Mouse (Mus musculus): ENCODE measurements around the gene Cfap77. TPM values are rescaled to one million over a fixed set of nuclear protein-coding genes. Genes with fewer than 3 reads are reported as not detected.
A peak's percentile ranks its signal among the peaks of the same experiment; 100 is the strongest.

Gene Cfap77
- polyA plus RNA-seq, 1 experiment from 2014 or later, result 0.18 TPM

DNA sequence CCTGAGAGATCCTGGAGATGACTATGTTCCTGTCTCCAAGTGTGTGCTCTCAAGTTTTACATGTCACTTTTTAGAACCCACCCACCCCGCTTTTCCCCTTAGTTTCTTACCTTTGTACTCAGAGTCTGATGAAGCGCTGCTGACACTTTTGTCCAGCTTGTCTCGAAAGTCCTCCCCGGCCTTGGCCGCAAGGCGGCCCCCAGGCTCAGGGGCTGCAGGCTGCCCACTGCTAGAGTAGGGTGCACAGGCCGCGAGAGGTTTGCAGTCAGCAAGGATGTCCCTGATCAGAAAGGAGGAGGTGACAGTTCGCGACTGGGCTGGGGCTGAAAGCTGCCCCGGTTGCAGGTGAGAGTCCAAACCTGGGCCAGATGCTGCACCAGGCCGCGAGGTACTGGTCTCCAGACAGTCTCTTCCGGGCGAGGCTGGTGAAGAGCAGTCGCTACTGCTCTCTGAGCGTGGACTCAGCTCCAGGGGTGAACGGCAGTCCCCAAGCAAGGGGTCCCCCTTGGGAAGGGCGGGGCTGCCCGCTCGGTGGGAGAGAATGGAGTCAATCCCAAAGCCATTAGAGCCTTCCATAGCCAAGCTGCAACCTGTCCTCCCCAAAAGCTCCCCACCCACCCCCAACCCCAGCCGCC, 139.6 kb downstream of the Cfap77 start:
- H3K9me3 ChIP-seq (ENCODE audit: control insufficient read depth, low read length), result no peaks in the 10 kb centered on the region
- no peak overlapping the region for H3K4me3 ChIP-seq (ENCODE audit: control insufficient read depth in 1 of 2, insufficient read depth in 1 of 2, low read depth in 1 of 2, low read length in 2 of 2)
- peaks cover 97% of the 10 kb centered on the region for H3K27me3 ChIP-seq (ENCODE audit: control insufficient read depth, insufficient read depth, low read length)
- ATAC-seq (ENCODE audit: insufficient number of reproducible peaks, insufficient read depth, low FRiP score, low read depth), result no peak
- no peak overlapping the region for H3K9ac ChIP-seq (ENCODE audit: low read length)
- H3K36me3 ChIP-seq (ENCODE audit: control insufficient read depth, insufficient read depth, low read length), result no peaks in the 10 kb centered on the region
- no peaks in the 10 kb centered on the region; a peak in 1 of 4 replicates for H3K4me1 ChIP-seq (ENCODE audit: control insufficient read depth in 2 of 2, insufficient read depth in 2 of 2, low read length in 2 of 2)
- no peak overlapping the region for H3K4me2 ChIP-seq (ENCODE audit: low read length)
- WGBS, result 8% methylated on average over 22 of the region's 22 CpGs
- H3K27ac ChIP-seq (replicated peaks in 1 of 2; ENCODE audit: control insufficient read depth in 1 of 2, insufficient read depth in 1 of 2, low read depth in 2 of 2, low read length in 2 of 2), result no peak overlapping the region

GRCm38 (mm10) chr2:28914121-28914520, 140.7 kb downstream of the Cfap77 start:
- ATAC-seq (ENCODE audit: insufficient number of reproducible peaks, insufficient read depth, low FRiP score, low read depth), result no peak
- H3K4me2 ChIP-seq (ENCODE audit: low read length), result no peak overlapping the region
- 12% methylated on average over 2 of the region's 2 CpGs for WGBS

GRCm38 (mm10) chr2:28912961-28913360, 141.9 kb downstream of the Cfap77 start:
- H3K36me3 ChIP-seq (ENCODE audit: control insufficient read depth, insufficient read depth, low read length), result no peaks in the 10 kb centered on the region
- peaks cover 10 to 16% of the 10 kb centered on the region in 2 experiments; a peak in 3 of 4 replicates for H3K4me1 ChIP-seq (ENCODE audit: control insufficient read depth in 2 of 2, insufficient read depth in 2 of 2, low read length in 2 of 2)
- H3K27ac ChIP-seq (replicated peaks in 1 of 2; ENCODE audit: control insufficient read depth in 1 of 2, insufficient read depth in 1 of 2, low read depth in 2 of 2, low read length in 2 of 2), result no peak overlapping the region
- no peak for ATAC-seq (ENCODE audit: insufficient number of reproducible peaks, insufficient read depth, low FRiP score, low read depth)
- no peaks in the 10 kb centered on the region for H3K9me3 ChIP-seq (ENCODE audit: control insufficient read depth, low read length)
- no peak overlapping the region for H3K4me3 ChIP-seq (ENCODE audit: control insufficient read depth in 1 of 2, insufficient read depth in 1 of 2, low read depth in 1 of 2, low read length in 2 of 2)
- H3K9ac ChIP-seq (ENCODE audit: low read length), result no peak overlapping the region
- WGBS, result 3% methylated on average over 4 of the region's 4 CpGs
- H3K27me3 ChIP-seq (ENCODE audit: control insufficient read depth, insufficient read depth, low read length), result peaks cover 98% of the 10 kb centered on the region
- H3K4me2 ChIP-seq (ENCODE audit: low read length), result no peak overlapping the region

More at GRCm38 (mm10) chr2:28914121-28914520, 140.7 kb downstream of the Cfap77 start:
- Histone ChIP-seq H3K4me1 (ENCODE audit: control insufficient read depth in 2 of 2, insufficient read depth in 2 of 2, low read length in 2 of 2) (peaks cover under 1 to 4% of the 10 kb centered on the region in 2 experiments; a peak in 2 of 4 replicates), H3K9me3 (ENCODE audit: control insufficient read depth, low read length) (no peaks in the 10 kb centered on the region), H3K27ac (replicated peaks in 1 of 2; ENCODE audit: control insufficient read depth in 1 of 2, insufficient read depth in 1 of 2, low read depth in 2 of 2, low read length in 2 of 2) (no peak overlapping the region), H3K4me3 (ENCODE audit: control insufficient read depth in 1 of 2, insufficient read depth in 1 of 2, low read depth in 1 of 2, low read length in 2 of 2) (no peak overlapping the region), H3K27me3 (ENCODE audit: control insufficient read depth, insufficient read depth, low read length) (peaks cover 99% of the 10 kb centered on the region), H3K9ac (ENCODE audit: low read length) (no peak overlapping the region), H3K36me3 (ENCODE audit: control insufficient read depth, insufficient read depth, low read length) (no peaks in the 10 kb centered on the region)

- Histone ChIP-seq H3K27ac (replicated peaks in 1 of 2; ENCODE audit: control insufficient read depth in 1 of 2, insufficient read depth in 1 of 2, low read depth in 2 of 2, low read length in 2 of 2) (no peak overlapping the region), H3K27me3 (ENCODE audit: control insufficient read depth, insufficient read depth, low read length) (peaks cover 98% of the 10 kb centered on the region), H3K36me3 (ENCODE audit: control insufficient read depth, insufficient read depth, low read length) (no peaks in the 10 kb centered on the region), H3K4me3 (ENCODE audit: control insufficient read depth in 1 of 2, insufficient read depth in 1 of 2, low read depth in 1 of 2, low read length in 2 of 2) (no peak overlapping the region), H3K4me2 (ENCODE audit: low read length) (no peak overlapping the region), H3K9me3 (ENCODE audit: control insufficient read depth, low read length) (no peaks in the 10 kb centered on the region), H3K9ac (ENCODE audit: low read length) (no peak overlapping the region), H3K4me1 (ENCODE audit: control insufficient read depth in 2 of 2, insufficient read depth in 2 of 2, low read length in 2 of 2) (peaks cover 10 to 18% of the 10 kb centered on the region in 2 experiments; a peak in 3 of 4 replicates)
- WGBS, result 2% methylated on average over 33 of the region's 33 CpGs
- no peak for ATAC-seq (ENCODE audit: insufficient number of reproducible peaks, insufficient read depth, low FRiP score, low read depth)
Observed at GRCm38 (mm10) chr2:28912039-28912700, 142.7 kb downstream of the Cfap77 start.

GRCm38 (mm10) chr2:28911331-28912038, 143.4 kb downstream of the Cfap77 start:
- 1% methylated on average over 44 of the region's 44 CpGs for WGBS
- no peaks in the 10 kb centered on the region for H3K36me3 ChIP-seq (ENCODE audit: control insufficient read depth, insufficient read depth, low read length)
- peaks cover 98% of the 10 kb centered on the region for H3K27me3 ChIP-seq (ENCODE audit: control insufficient read depth, insufficient read depth, low read length)
- H3K4me3 ChIP-seq (ENCODE audit: control insufficient read depth in 1 of 2, insufficient read depth in 1 of 2, low read depth in 1 of 2, low read length in 2 of 2), result no peak overlapping the region
- H3K9ac ChIP-seq (ENCODE audit: low read length), result no peak overlapping the region
- no peak for ATAC-seq (ENCODE audit: insufficient number of reproducible peaks, insufficient read depth, low FRiP score, low read depth)
- no peaks in the 10 kb centered on the region for H3K9me3 ChIP-seq (ENCODE audit: control insufficient read depth, low read length)
- H3K27ac ChIP-seq (replicated peaks in 1 of 2; ENCODE audit: control insufficient read depth in 1 of 2, insufficient read depth in 1 of 2, low read depth in 2 of 2, low read length in 2 of 2), result no peak overlapping the region
- peaks cover 10 to 18% of the 10 kb centered on the region in 2 experiments; a peak in 3 of 4 replicates for H3K4me1 ChIP-seq (ENCODE audit: control insufficient read depth in 2 of 2, insufficient read depth in 2 of 2, low read length in 2 of 2)
- H3K4me2 ChIP-seq (ENCODE audit: low read length), result no peak overlapping the region

- H3K27me3 ChIP-seq (ENCODE audit: control insufficient read depth, insufficient read depth, low read length), result peaks cover 92% of the 10 kb centered on the region
- H3K9me3 ChIP-seq (ENCODE audit: control insufficient read depth, low read length), result no peaks in the 10 kb centered on the region
- 9% methylated on average over 3 of the region's 3 CpGs for WGBS
- H3K36me3 ChIP-seq (ENCODE audit: control insufficient read depth, insufficient read depth, low read length), result peaks cover 2% of the 10 kb centered on the region; the same call in 1 of the 2 replicates
- H3K4me1 ChIP-seq (ENCODE audit: control insufficient read depth in 2 of 2, insufficient read depth in 2 of 2, low read length in 2 of 2), result peaks cover 10 to 18% of the 10 kb centered on the region in 2 experiments; a peak in 3 of 4 replicates
- no peak overlapping the region for H3K27ac ChIP-seq (replicated peaks in 1 of 2; ENCODE audit: control insufficient read depth in 1 of 2, insufficient read depth in 1 of 2, low read depth in 2 of 2, low read length in 2 of 2)
- H3K9ac ChIP-seq (ENCODE audit: low read length), result no peak overlapping the region
- no peak overlapping the region for H3K4me3 ChIP-seq (ENCODE audit: control insufficient read depth in 1 of 2, insufficient read depth in 1 of 2, low read depth in 1 of 2, low read length in 2 of 2)
- ATAC-seq (ENCODE audit: insufficient number of reproducible peaks, insufficient read depth, low FRiP score, low read depth), result no peak
- H3K4me2 ChIP-seq (ENCODE audit: low read length), result no peak overlapping the region
Observed at GRCm38 (mm10) chr2:28910877-28911276, 144.0 kb downstream of the Cfap77 start.

GRCm38 (mm10) chr2:28909818-28910710, 144.8 kb downstream of the Cfap77 start:
- 10% methylated on average over 25 of the region's 25 CpGs for WGBS
- peaks cover 9% of the 10 kb centered on the region for H3K36me3 ChIP-seq (ENCODE audit: control insufficient read depth, insufficient read depth, low read length)
- H3K27me3 ChIP-seq (ENCODE audit: control insufficient read depth, insufficient read depth, low read length), result peaks cover 84% of the 10 kb centered on the region
- ATAC-seq (ENCODE audit: insufficient number of reproducible peaks, insufficient read depth, low FRiP score, low read depth), result no peak
- H3K9ac ChIP-seq (ENCODE audit: low read length), result no peak overlapping the region
- H3K4me2 ChIP-seq (ENCODE audit: low read length), result no peak overlapping the region; the same call in 1 of the 2 replicates
- H3K9me3 ChIP-seq (ENCODE audit: control insufficient read depth, low read length), result no peaks in the 10 kb centered on the region
- peaks cover 10 to 18% of the 10 kb centered on the region in 2 experiments; a peak in 3 of 4 replicates for H3K4me1 ChIP-seq (ENCODE audit: control insufficient read depth in 2 of 2, insufficient read depth in 2 of 2, low read length in 2 of 2)
- H3K4me3 ChIP-seq (ENCODE audit: control insufficient read depth in 1 of 2, insufficient read depth in 1 of 2, low read depth in 1 of 2, low read length in 2 of 2), result peak overlapping the region in 1 of 2 experiments; percentile 35; a peak in 1 of 4 replicates
- H3K27ac ChIP-seq (replicated peaks in 1 of 2; ENCODE audit: control insufficient read depth in 1 of 2, insufficient read depth in 1 of 2, low read depth in 2 of 2, low read length in 2 of 2), result no peak overlapping the region
